Mouse (Mus musculus) lung, embryonic 14.5 days (tissue): ENCODE data around the gene Treml4. TPM values are rescaled to one million over a fixed set of nuclear protein-coding genes. Genes with fewer than 3 reads are reported as not detected.

Experiments
- ATAC-seq: fragments of 200-750 bp; cut with Nextera tagmentation; 2 replicates; pipeline ENCODE4 v1.8.0; 2017; ENCODE audit warnings: mild to moderate bottlenecking, moderate TSS enrichment, moderate library complexity; ENCODE audit not compliant: insufficient read depth
- DNase-seq: peaks from one replicate; pipeline ENCODE4 v3.0.0-alpha.2; 2015
- H3K27ac ChIP-seq: fragments of 300-500 bp; sonication (generic); 2 replicates; pipeline ENCODE4 v1.5.1; 2014; ENCODE audit warnings: low read depth, mild to moderate bottlenecking, moderate library complexity
- H3K27me3 ChIP-seq: fragments of 300-500 bp; sonication (generic); 2 replicates; pipeline ENCODE4 v1.6.1; 2014; ENCODE audit warnings: low read length, control low read depth; ENCODE audit not compliant: insufficient read depth
- H3K36me3 ChIP-seq: fragments of 300-500 bp; sonication (generic); 2 replicates; pipeline ENCODE4 v1.6.1; 2014; ENCODE audit warnings: control low read depth; ENCODE audit not compliant: insufficient read depth
- H3K4me1 ChIP-seq: fragments of 300-500 bp; sonication (generic); 2 replicates; pipeline ENCODE4 v1.6.1; 2014; ENCODE audit warnings: antibody characterized with exemption, control low read depth; ENCODE audit not compliant: insufficient read depth
- H3K4me2 ChIP-seq: fragments of 300-500 bp; sonication (generic); 2 replicates; pipeline ENCODE4 v1.6.1; 2014; ENCODE audit warnings: mild to moderate bottlenecking
- H3K4me3 ChIP-seq: fragments of 300-500 bp; sonication (generic); 2 replicates; pipeline ENCODE4 v1.5.1; 2014; ENCODE audit warnings: low read depth, low read length
- H3K9ac ChIP-seq: fragments of 300-500 bp; sonication (generic); 2 replicates; pipeline ENCODE4 v1.6.1; 2014
- H3K9me3 ChIP-seq: fragments of 300-500 bp; sonication (generic); 2 replicates; pipeline ENCODE4 v1.6.1; 2016; ENCODE audit warnings: low read depth, low read length, control low read depth
- CTCF ChIP-seq: IDR thresholded peaks from 2 replicates; pipeline ENCODE4 v1.5.1; 2016; ENCODE audit warnings: antibody characterized with exemption, low read depth
- WGBS: fragments of 180-500 bp; shearing (Covaris S2); extraction: QIAGEN DNeasy Blood & Tissue Kit; methylation state at CpG from one replicate; pipeline ENCODE4 v1.1.7; 2014; 5-methylcytosine and 5-hydroxymethylcytosine counted together
- polyA plus RNA-seq: library from polyadenylated mRNA; unstranded; fragments of >200 nt; fragmentation: Nextera tagmentation; extraction: Ambion mirVana; gene quantifications from 2 replicates; pipeline ENCODE4 v1.2.1, GENCODE M21; 2014

Treml4 gene
- polyA plus RNA-seq, 1 experiment from 2014 or later, result 0.13 TPM

GRCm38 (mm10) chr17:48274098-48274497, 10.0 kb downstream of the Treml4 start:
- H3K9me3 ChIP-seq, result no peaks in the 10 kb centered on the region
- H3K9ac ChIP-seq, result no peak overlapping the region
- ATAC-seq, result no peak
- H3K27me3 ChIP-seq, result no peaks in the 10 kb centered on the region
- H3K4me2 ChIP-seq, result no peak overlapping the region
- H3K27ac ChIP-seq, result no peak overlapping the region
- WGBS, result 79% methylated on average over 4 of the region's 4 CpGs
- no peak for TF ChIP-seq CTCF
- H3K4me1 ChIP-seq, result no peaks in the 10 kb centered on the region
- H3K4me3 ChIP-seq, result no peak overlapping the region
- DNase-seq, result no peak
- no peaks in the 10 kb centered on the region for H3K36me3 ChIP-seq

- Histone ChIP-seq H3K4me2 (no peak overlapping the region), H3K9me3 (no peaks in the 10 kb centered on the region), H3K27ac (no peak overlapping the region), H3K4me3 (no peak overlapping the region), H3K4me1 (no peaks in the 10 kb centered on the region), H3K36me3 (no peaks in the 10 kb centered on the region), H3K27me3 (no peaks in the 10 kb centered on the region), H3K9ac (no peak overlapping the region)
- peak; percentile 92 for TF ChIP-seq CTCF
- 35% methylated on average over 6 of the region's 6 CpGs for WGBS
- DNase-seq (peak; percentile 92), ATAC-seq (no peak)
These were observed 10.8 kb downstream of the Treml4 start for GRCm38 (mm10) chr17:48274885-48275284.

GRCm38 (mm10) chr17:48275736-48276135, 11.6 kb downstream of the Treml4 start:
- no peak for ATAC-seq
- 59% methylated on average over 7 of the region's 7 CpGs for WGBS
- H3K36me3 ChIP-seq, result no peaks in the 10 kb centered on the region

GRCm38 (mm10) chr17:48278381-48278780, 14.3 kb downstream of the Treml4 start:
- DNase-seq (no peak), ATAC-seq (no peak)
- Histone ChIP-seq H3K27me3 (no peaks in the 10 kb centered on the region), H3K36me3 (no peaks in the 10 kb centered on the region), H3K9me3 (no peaks in the 10 kb centered on the region), H3K4me1 (0 out of 2 replicates have a peak, but pooled peaks cover 3% of the 10 kb centered on the region), H3K4me2 (no peak overlapping the region), H3K9ac (no peak overlapping the region), H3K27ac (no peak overlapping the region), H3K4me3 (no peak overlapping the region)
- TF ChIP-seq CTCF, result no peak

More at GRCm38 (mm10) chr17:48275736-48276135, 11.6 kb downstream of the Treml4 start:
- Histone ChIP-seq H3K27me3 (no peaks in the 10 kb centered on the region), H3K27ac (no peak overlapping the region), H3K9me3 (no peaks in the 10 kb centered on the region), H3K4me2 (no peak overlapping the region), H3K4me1 (no peaks in the 10 kb centered on the region), H3K4me3 (no peak overlapping the region), H3K9ac (no peak overlapping the region)
- DNase-seq, result no peak
- no peak for TF ChIP-seq CTCF

GRCm38 (mm10) chr17:48279002-48279401, 14.9 kb downstream of the Treml4 start:
- Histone ChIP-seq H3K9ac (no peak overlapping the region), H3K4me1 (0 out of 2 replicates have a peak, but pooled peaks cover 3% of the 10 kb centered on the region), H3K27me3 (no peaks in the 10 kb centered on the region), H3K27ac (no peak overlapping the region), H3K36me3 (no peaks in the 10 kb centered on the region), H3K9me3 (no peaks in the 10 kb centered on the region), H3K4me2 (no peak overlapping the region), H3K4me3 (no peak overlapping the region)
- 70% methylated on average over 4 of the region's 4 CpGs for WGBS
- ATAC-seq, result no peak
- TF ChIP-seq CTCF, result no peak
- DNase-seq, result no peak

- Histone ChIP-seq H3K9ac (peak overlapping the region; percentile 36), H3K27me3 (no peaks in the 10 kb centered on the region), H3K4me3 (peak overlapping the region; percentile 20), H3K4me1 (0 out of 2 replicates have a peak, but pooled peaks cover 3% of the 10 kb centered on the region), H3K4me2 (peak overlapping the region; percentile 64), H3K9me3 (no peaks in the 10 kb centered on the region), H3K27ac (no peak overlapping the region), H3K36me3 (no peaks in the 10 kb centered on the region)
- no peak for TF ChIP-seq CTCF
- peak; percentile 52 for ATAC-seq
- 22% methylated on average over 18 of the region's 18 CpGs for WGBS
- DNase-seq, result peak; percentile 29
These were observed 17.0 kb downstream of the Treml4 start for GRCm38 (mm10) chr17:48280943-48281738.

GRCm38 (mm10) chr17:48281739-48282085, 17.6 kb downstream of the Treml4 start:
- Histone ChIP-seq H3K4me3 (peak overlapping the region; percentile 20), H3K27ac (no peak overlapping the region)
- WGBS, result 3% methylated on average over 3 of the region's 3 CpGs

More at GRCm38 (mm10) chr17:48281739-48282085, 17.6 kb downstream of the Treml4 start:
- Histone ChIP-seq H3K4me2 (peak overlapping the region; percentile 64), H3K9me3 (no peaks in the 10 kb centered on the region), H3K9ac (peak overlapping the region; percentile 36), H3K27me3 (no peaks in the 10 kb centered on the region), H3K4me1 (0 out of 2 replicates have a peak, but pooled peaks cover 3% of the 10 kb centered on the region), H3K36me3 (no peaks in the 10 kb centered on the region)
- ATAC-seq (no peak; the same call in 1 of the 2 replicates), DNase-seq (peak; percentile 65)
- TF ChIP-seq CTCF, result no peak
